Mouse (Mus musculus): ENCODE data around the gene Cfd.
A peak's percentile ranks its signal among the peaks of the same experiment; 100 is the strongest.

The Cfd gene

GRCm38 (mm10) chr10:79933145-79933679 lies 42.6 kb downstream of the Cfd start:
- DNase-seq (ENCODE audit: low read depth, low spot score), result no peak

- DNase-seq (ENCODE audit: low read depth, low spot score), result no peak
Measured at GRCm38 (mm10) chr10:79933861-79934260, 43.2 kb downstream of the Cfd start.

GRCm38 (mm10) chr10:79934272-79934721 lies 43.6 kb downstream of the Cfd start:
- peak; percentile 97 for DNase-seq (ENCODE audit: low read depth, low spot score)

- no peak for DNase-seq (ENCODE audit: low read depth, low spot score)
Measured at GRCm38 (mm10) chr10:79934794-79935569, 44.3 kb downstream of the Cfd start.

- no peak for DNase-seq (ENCODE audit: low read depth, low spot score)
Measured at GRCm38 (mm10) chr10:79936284-79936910, 45.7 kb downstream of the Cfd start.

GRCm38 (mm10) chr10:79936911-79937441 lies 46.3 kb downstream of the Cfd start:
- DNase-seq (ENCODE audit: low read depth, low spot score), result peak; percentile 75

- DNase-seq (ENCODE audit: low read depth, low spot score), result no peak
Measured at GRCm38 (mm10) chr10:79937775-79938526, 47.3 kb downstream of the Cfd start.

GRCm38 (mm10) chr10:79940749-79941148 lies 50.1 kb downstream of the Cfd start:
- DNase-seq (ENCODE audit: low read depth, low spot score), result no peak
